Mouse (Mus musculus): ENCODE data around the gene Zfp750.

DNA sequence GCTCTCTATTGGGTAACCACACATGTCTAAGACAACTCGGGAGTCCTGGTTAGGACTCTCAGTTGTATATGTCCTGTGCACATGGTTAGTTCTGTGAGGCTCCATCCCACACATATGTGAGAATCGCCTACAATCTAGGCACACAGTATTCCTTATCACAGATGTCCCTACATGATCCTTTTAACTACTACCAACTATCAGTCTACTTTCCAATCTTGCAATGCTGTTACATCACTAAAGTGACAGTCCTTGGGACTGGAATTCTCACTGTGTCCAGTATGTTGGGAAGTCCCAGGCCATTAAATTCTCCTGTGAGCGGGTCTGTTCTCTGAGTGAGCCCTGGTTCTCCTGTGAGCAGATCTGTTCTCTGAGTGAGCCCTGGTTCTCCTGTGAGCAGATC is 34.3 kb upstream of the Zfp750 start:
- TF ChIP-seq CTCF (conservative IDR thresholded peaks at IDR 0.05; ENCODE audit: low read length) (no peak), NANOG (IDR thresholded peaks at IDR 0.05; ENCODE audit: borderline replicate concordance, low read length) (no peak), POU5F1 (IDR thresholded peaks at IDR 0.05; ENCODE audit: borderline replicate concordance, low read length) (no peak)
